Mouse (Mus musculus) bone marrow macrophage, adult 2 months (primary cell): Measurements from ENCODE around the gene Fam122a.

Experiments
- CTCF ChIP-seq: IDR thresholded peaks from 2 replicates; pipeline ENCODE4 v1.5.1; 2012; ENCODE audit warnings: low read depth, mild to moderate bottlenecking, low read length, moderate library complexity
- POLR2A ChIP-seq: IDR thresholded peaks from 2 replicates; pipeline ENCODE4 v1.6.1; 2012; ENCODE audit warnings: mild to moderate bottlenecking, low read depth, low read length, borderline replicate concordance

DNA sequence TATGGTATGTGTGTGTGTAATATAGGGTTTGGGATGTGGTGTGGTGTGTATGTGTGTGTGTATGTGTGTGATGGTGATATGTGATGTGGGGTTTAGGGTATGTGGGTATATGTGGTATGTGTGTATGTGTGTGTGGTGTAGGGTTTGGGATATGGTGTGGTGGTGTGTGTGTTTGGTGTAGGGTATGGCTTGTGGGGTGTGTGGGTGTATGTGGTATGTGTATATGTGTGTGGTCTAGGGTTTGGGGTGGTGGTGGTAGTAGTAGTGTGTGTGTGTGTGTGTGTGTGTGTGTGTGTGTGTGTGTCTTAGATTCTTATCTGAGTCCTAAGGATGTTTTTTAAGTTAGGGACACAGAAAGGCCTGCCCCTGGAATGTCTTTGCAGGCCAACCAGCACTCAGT lies 41.2 kb upstream of the Fam122a start:
- TF ChIP-seq CTCF (no peak), POLR2A (no peak)
